Mouse (Mus musculus) cerebral cortex, adult 2 months (tissue): ENCODE data around the gene 9130230L23Rik.

ENCODE experiments used
- WGBS: fragments of 180-500 bp; shearing (Covaris S2); methylation state at CpG from one replicate; pipeline ENCODE4 v1.1.7; 2018; 5-methylcytosine and 5-hydroxymethylcytosine counted together

Gene 9130230L23Rik

DNA sequence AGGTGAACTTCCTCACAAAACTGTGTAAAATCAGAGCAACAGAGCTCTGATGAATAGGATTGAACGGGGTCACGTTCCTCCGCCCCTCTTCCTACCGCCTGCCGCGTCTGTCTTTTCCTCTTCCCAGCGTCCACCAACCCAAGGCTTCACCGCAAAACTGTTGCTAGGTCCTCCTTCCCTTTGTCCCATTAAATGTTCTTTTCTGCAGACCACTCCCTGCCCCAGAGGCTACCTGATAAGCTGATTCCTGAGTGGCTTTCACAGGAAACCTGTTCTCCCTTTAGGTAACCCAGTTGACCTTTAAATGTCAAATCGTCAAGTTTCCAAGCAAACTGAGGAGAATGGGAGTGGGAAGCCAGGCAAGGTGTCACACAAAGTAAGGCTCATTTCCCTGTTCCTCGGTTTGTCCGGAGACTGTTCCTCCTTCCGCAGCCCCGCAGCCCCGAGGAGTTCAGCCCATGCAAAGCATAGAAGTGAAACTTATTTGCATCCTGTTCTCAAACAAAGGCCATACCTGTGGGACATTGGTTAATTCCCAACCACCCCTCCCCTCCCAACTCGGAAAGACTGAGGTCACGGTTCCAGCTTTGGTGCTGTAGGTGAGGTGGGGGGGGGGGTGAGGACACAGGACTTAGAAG, 1.1 kb upstream of the 9130230L23Rik start:
- WGBS = 60% methylated on average over 16 of the region's 16 CpGs

DNA sequence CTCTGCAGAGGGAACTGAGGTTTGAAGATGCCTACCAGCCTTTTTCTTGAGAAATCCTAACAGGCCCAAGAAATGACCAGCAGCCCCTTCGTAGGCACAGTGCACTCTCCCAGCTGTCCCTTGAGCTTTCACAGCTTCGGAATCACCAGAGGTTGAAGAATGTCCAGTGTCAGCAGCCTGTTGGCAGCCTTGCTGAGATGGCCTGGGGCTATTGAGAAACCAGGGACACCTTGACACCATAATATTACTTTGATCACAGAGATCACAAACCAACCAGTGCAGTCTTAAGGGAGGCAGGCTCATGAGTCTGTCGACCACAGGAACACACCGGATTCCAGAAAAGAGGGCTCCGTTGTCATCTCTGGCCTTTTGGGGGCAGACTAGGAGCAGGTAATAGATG, 2.9 kb downstream of the 9130230L23Rik start:
- WGBS = 87% methylated on average over 5 of the region's 5 CpGs

DNA sequence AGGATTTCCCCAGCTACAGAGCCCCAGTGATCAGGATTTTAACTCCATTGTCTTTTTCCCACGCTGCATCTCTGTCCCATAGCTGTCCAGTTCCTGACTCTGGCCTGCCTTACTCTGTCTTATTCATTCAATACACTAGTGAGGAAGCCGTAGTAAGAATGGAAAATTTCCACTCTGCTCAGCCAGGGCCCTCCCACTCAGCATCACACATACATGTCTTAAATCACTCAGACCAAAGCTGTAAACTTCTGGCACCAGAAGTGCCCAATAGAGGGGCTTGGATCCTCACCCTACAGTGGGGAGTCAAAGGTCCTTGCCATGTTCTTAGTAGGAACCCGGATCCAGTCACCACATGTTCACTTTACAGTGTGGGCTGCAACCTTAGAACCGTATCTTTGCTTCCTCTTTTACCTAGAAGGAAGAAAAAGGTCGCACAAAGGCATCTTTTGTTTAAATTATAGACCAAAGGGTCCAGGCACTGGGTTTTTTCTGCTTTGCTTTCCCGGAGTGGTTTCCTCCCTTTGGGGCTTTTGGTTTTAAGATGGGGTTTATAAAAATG, 3.4 kb downstream of the 9130230L23Rik start:
- WGBS = 71% methylated on average over 6 of the region's 6 CpGs

DNA sequence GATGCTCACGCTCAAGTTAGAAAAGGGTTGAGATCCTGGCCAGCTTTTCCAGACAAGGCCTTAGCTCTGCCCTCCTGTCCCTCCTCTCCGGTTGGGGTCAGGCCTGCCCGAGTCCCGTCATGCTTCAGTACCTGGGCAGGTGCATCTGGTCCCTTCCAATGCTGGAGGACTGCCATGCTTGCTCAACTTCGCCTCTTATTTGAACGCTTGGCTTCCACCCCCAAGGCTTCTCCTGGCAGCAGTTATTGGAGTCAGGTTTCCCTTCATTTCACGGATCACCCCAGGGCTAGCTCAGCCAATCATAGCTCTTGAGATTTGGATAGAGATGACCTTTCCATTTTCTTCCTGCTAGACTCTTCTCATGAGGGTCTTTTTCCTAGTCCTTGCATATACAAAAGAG, 4.0 kb downstream of the 9130230L23Rik start:
- WGBS = 83% methylated on average over 7 of the region's 7 CpGs

DNA sequence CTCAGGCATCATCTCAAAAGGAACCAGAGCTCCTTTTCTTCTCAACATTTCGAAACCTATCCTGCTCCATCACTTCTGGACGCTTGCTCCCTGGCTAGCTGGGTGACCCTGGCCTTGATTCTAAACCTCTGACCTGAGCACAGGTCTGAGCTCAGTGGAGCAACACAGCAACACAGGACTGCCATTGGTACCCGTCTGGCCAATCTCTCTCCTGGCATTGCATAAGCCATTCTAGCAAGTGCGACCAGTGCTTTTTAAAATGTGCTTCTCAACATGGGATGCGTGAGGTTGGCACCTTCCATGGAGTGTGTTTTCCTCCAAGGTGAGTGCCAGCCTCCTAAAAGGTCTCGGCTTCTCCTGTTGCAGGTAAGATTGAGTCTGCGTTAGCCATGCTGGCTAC, 5.0 kb downstream of the 9130230L23Rik start:
- 86% methylated on average over 7 of the region's 7 CpGs for WGBS

DNA sequence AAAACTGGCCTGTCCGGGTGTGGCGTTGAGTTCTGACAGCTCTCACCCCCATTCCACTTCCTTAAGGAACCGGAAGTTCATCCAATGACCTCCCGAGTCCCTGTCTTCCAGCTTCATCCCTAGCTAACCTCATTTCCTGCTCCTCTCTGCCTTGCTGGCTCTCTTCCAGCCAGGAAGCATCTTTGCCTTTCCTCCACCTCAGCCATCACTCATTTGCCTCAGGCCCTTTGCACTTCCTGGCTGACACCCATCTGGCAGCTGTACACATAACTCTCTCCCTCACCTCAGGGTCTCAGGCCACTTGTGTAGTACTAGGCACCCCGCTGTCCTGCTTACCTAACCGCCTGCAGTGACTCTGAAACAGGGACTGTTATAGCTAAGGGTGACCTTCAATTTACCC, 9.4 kb downstream of the 9130230L23Rik start:
- WGBS = 84% methylated on average over 6 of the region's 6 CpGs

DNA sequence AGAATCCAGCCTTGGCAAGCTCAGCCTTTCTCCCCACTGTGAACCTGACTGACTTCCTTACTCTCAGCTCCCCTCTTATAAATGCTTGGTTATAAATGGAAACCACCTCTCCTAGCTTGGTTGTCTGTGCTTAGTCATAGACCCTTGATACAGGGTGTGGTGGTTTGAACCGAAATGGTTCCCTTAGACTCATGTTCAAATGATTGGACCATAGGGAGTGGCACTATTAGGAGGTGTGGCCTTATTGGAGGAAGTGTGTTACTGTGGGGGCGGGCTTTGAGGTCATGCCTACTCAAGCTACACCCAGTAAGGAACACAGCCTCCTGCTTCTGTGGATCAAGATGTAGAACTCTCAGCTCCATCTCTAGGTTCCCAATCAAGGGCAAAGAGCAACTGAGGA, 12.9 kb downstream of the 9130230L23Rik start:
- 73% methylated on average over 2 of the region's 2 CpGs for WGBS

DNA sequence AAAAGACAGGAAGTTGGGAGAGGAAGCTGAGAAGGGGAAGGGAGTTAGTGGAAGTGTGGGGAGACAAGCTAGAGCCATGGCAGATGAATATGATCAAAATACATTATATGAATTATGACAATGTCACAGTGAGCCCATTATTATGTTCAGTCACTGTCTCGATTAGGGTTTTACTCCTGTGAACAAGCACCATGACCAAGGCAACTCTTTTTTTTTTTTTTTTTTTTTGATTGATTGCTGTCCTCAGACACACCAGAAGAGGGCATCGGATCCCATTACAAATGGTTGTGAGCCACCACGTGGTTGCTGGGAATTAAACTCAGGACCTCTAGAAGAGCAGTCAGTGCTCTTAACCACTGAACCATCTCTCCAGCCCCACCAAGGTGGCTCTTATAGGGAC, 17.1 kb downstream of the 9130230L23Rik start:
- WGBS = 75% methylated on average over 3 of the region's 3 CpGs

DNA sequence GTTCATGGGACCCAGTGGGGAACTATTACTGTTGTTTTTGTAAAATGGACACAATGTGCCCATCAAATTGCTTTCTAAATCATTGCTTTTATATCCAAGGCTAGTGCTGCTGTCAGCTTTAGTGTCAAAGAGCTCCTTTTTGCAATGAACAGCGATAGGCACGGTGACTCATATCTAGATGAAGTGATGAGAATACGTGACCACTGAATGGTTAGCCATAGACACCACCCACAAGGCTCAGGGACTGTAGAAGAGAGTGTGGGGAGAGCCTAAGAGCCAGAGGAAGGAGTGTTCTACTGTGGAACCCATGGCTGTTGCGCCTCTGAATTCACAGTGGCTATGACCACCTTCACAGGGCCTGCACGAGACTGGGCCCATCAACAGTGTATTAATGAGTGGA, 17.7 kb downstream of the 9130230L23Rik start:
- WGBS = 84% methylated on average over 5 of the region's 5 CpGs

DNA sequence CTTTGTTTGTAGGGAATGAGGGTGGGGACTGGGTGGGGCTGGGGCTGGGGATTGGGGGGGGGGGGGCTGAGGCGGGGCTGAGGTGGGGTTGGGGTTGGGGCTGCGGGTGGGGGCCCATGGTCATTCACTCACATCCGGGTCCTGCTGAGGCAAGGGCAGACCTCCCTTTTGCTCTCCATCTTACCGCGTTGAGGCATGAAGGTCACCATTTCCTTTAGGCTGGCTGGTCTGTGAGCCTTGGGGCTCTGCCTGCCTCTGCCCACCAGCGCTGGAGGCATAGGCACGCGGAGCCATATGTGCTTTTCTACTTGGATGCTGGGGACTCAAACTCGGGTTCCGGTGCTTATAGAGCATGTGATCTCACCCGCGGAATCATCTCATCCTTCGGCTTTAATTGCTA, 28.4 kb downstream of the 9130230L23Rik start:
- 89% methylated on average over 13 of the region's 13 CpGs for WGBS

DNA sequence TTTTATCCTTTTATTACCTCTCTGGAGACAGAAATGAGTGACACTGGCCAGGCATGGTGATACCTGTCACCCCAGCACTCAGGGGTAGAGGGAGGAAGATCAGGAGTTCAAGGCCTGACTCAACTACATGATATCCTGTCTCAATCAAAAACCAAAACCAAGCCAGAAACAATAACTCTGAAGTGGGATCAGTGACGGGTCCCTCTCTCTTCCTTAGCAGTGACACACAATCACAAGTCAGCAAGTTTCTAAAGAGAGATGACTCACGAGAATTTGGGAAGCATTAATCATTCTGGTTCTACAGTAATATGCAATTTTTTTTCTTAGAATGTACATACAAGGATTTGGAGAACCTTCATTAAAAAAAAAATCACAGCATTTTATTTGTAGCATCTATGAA, 30.9 kb downstream of the 9130230L23Rik start:
- WGBS = 71% methylated on average over 2 of the region's 2 CpGs

DNA sequence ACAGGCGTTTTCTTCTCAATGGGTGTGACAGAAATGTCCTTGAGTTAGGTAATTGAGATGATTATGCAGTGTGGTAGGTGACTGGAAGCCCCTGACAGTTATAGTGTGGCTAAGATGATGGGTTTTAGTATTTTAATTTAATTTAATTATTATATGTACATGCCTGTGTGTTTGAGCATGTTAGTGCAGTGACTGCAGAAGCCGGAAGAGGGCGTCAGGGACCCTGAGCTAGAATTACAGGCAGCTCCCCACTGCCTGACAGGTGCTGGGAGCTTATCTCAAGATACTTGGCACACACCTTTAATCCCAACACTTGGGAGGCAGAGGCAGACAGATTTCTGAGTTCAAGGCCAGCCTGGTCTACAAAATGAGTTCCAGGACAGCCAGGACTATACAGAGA, 36.1 kb downstream of the 9130230L23Rik start:
- 95% methylated on average over 3 of the region's 3 CpGs for WGBS

DNA sequence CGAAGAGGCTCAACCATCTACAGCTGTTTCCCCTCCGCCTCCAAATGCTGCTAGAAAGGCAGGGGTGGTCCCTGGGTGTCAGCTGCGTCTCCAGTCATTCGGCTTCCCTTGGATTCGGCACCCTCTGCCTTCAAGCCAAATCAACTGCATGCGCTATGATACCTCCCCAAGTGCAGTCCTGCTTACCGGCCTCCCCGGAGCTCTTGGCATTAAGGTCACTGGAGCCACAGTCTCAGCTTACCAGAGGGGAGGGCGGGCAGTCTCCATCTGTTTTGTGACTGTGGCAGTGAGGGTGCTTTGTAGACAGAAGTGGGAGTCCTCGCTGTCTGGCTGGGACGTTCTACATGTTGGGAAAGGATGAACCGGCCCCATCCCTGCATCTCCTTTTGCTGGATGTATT, 37.0 kb downstream of the 9130230L23Rik start:
- WGBS = 78% methylated on average over 12 of the region's 12 CpGs

DNA sequence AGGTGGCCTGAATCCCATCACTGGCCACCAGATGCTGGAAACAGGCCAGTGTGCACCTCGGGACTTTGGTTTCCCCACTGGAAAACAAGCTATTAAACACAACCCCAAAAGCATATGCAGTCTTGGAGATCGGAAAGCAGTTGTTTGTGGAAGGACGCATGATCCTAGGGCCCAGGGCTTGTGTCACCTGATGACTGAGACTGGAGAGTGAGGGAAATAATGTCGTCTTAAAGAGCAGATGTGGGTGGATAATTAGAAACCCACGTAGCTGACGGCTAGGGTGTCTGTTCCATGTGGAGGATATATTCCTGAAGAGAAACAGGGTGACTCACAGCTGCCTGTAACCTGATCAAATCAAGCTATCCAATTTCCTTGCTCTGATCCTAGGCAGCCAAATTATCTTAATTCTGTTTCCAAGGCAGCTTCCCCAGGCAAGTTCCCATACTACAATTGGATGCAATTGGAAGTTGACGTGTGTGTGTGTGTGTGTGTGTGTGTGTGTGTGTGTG, 38.3 kb downstream of the 9130230L23Rik start:
- 40% methylated on average over 7 of the region's 7 CpGs for WGBS

DNA sequence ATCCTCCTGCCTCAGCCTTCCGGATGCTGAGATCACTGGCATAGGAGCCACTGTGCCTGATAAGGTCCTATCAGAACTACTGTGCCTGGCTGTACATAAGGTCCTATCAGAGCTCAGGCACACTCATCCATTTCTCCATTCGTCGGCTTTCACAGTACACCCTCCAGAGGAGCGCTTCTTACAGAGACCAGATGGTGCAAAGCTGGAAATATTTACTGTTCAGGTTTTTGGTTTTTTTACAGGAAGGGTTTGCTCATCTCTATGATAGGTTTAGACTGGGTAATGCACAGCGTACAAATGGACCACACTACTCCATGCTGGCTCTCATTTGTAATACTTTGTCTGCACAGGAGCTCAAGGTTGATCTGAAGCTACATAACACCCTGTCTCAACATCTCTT, 40.8 kb downstream of the 9130230L23Rik start:
- WGBS = 68% methylated on average over 5 of the region's 5 CpGs

DNA sequence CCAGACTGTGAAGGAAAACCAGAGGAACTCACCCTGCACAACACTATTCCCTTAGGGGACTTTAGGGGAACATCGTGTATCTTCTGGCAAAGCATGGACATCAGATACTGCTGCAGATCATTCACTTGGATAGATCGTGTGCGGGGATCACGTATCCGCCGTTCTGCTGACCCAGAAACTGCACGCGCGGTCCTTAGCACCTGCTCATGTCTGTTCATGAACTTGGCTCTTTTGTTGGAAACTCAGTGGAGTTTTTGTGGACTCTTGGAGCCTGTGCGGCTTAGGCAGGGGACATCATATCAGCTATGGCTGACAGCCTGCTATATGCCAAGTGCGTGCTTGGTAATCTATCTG, 43.5 kb downstream of the 9130230L23Rik start:
- 92% methylated on average over 11 of the region's 11 CpGs for WGBS

DNA sequence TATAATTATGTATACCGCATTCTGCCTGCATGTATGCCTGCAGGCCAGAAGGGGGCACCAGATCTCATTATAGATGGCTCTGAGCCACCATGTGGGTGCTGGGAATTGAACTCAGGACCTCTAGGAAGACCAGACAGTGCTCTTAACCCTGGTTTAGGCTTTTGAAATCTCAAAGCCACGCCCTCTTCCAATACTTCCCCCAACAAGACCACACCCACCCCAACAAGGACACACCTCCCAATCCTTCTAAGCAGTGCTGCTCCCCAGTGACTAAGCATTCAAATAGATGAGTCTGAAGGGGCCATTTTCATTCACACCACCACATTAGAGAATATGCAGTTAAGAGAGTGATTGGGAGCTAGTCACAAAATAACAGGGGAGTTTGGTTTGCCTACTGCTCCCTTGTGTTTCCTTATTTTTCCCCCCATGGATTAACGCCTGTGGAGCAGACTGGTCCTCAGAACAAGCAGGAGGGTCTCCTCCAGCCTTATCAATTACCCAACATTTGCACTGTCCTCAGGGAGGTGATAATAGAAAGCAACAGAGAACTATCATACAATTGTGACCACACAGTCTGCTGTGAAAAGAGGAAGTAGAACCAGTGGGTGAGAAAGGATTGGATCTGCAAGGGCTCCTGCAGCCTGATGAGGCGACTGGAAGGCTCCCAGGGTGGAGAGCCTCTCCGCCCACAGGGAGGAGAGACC, 44.0 kb downstream of the 9130230L23Rik start:
- 85% methylated on average over 5 of the region's 5 CpGs for WGBS

DNA sequence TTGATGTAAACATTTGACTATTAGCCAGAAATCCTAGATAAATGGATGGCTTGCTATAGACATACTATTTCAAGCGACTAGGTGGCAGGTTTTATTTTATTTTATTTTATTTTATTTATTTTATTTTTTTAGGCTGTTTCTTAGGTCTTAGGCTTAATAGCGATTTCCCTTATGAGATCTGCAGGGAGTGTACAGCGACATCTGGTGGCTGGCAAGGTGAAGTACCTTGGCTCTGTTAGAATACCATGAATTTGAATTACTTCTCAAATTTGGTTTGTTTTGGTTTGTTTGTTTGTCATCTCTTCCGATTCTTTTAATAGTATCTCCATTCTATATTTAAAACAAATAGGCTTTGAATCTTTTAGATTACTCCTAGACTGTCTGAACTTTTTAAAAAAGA, 45.5 kb downstream of the 9130230L23Rik start:
- 2% methylated on average over 4 of the region's 4 CpGs for WGBS

DNA sequence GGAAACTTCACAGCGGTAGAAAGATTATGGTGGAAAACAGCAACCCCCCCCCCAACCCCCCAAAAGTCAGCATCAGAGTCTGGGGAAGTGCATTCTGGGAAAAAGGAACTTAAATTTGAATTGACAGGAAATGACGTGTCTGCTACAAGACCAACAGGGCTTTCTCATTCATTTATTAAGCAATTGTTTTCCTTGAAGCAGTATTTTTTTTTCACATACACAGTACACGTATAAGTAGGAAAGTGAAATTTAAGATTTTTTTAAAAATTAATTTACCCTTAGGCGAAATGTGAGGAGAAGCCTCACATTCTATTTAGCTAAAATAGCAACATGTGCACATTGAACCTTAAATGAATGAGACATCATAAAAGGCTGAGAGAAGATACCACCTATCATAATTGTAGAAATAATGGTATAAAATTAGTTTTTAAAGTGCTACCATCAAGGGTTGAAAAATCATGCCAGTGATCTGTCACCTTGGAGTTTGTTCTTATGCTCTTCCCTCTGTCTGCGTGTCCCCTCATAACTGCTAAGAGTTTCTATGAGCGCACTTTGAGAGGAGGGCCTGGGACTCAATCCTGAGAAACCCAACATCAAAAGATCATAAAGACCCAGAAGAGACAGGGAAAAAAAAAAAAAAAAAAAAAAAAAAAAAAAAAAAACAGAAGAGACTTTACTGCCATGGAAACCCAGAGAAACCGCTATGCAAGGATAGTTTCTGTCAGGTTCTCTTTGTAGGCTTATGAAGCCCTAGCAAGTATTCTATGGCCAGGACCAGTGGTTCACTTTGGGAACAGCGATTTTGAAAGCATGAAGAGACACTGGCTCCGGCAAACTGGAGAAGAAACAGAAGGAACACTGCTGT, 47.7 kb downstream of the 9130230L23Rik start:
- 78% methylated on average over 9 of the region's 9 CpGs for WGBS

DNA sequence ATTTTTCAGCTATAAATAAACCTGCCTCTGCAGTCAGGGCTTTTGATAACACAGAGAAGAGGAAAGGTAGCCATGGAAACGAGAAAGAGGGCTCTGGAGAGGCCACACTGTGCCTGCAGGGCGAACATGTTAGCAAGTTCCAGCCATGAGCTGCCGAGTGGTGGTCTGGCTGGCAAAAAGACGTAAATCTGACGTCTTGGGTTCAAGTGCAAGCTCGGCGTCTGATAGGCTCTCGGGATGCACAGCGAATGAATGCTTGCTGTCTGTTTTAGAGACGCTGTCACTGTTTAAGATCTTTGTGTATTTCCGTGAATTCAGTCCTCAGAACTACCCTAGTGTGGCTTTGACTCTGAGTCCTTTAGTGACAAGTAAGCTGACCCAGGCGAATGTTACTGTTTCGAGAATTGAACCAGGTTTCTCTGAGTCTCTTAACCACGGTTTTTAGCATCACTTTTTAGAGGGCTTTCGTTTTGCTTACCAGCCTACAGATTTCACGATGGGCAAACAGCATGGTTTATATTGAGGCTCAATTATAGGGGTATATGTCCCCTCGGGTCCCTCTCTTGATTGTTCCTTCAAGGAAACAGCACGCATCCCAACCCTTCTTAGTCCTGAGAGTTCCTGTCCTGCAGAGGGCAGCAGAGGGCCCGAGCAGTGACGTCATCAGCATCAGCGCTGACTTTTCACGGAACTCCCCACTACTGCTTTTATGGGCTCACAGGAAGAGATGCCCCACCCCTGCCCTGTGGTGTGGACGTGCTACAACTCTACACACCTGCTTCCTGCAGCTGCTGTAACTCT, 48.5 kb downstream of the 9130230L23Rik start:
- 30% methylated on average over 23 of the region's 23 CpGs for WGBS
